Mouse (Mus musculus) forebrain, embryonic 12.5 days (tissue): ENCODE measurements around the gene Zfp385a. TPM values are rescaled to one million over a fixed set of nuclear protein-coding genes. Genes with fewer than 3 reads are reported as not detected.

ENCODE experiments used
- ATAC-seq: fragments of 200-750 bp; cut with Nextera tagmentation; 2 replicates; pipeline ENCODE4 v1.8.0; 2017; ENCODE audit warnings: moderate TSS enrichment; ENCODE audit not compliant: low FRiP score
- H3K27ac ChIP-seq: fragments of 300-500 bp; sonication (generic); 2 replicates; pipeline ENCODE4 v1.5.1; 2016; ENCODE audit warnings: mild to moderate bottlenecking
- H3K27me3 ChIP-seq: fragments of 300-500 bp; sonication (generic); 2 replicates; pipeline ENCODE4 v1.6.1; 2016; ENCODE audit warnings: mild to moderate bottlenecking
- H3K36me3 ChIP-seq: fragments of 300-500 bp; sonication (generic); replicated peaks from 2 replicates; pipeline ENCODE4 v1.6.1; 2016; ENCODE audit warnings: mild to moderate bottlenecking
- H3K4me1 ChIP-seq: fragments of 300-500 bp; sonication (generic); 2 replicates; pipeline ENCODE4 v1.6.1; 2016
- H3K4me2 ChIP-seq: fragments of 300-500 bp; sonication (generic); 2 replicates; pipeline ENCODE4 v1.6.1; 2016; ENCODE audit warnings: mild to moderate bottlenecking, moderate library complexity
- H3K4me3 ChIP-seq: fragments of 300-500 bp; sonication (generic); replicated peaks from 2 replicates; pipeline ENCODE4 v1.5.1; 2016; ENCODE audit warnings: mild to moderate bottlenecking
- H3K9ac ChIP-seq: fragments of 300-500 bp; sonication (generic); 2 replicates; pipeline ENCODE4 v1.6.1; 2016; ENCODE audit warnings: mild to moderate bottlenecking
- H3K9me3 ChIP-seq: fragments of 300-500 bp; sonication (generic); 2 replicates; pipeline ENCODE4 v1.6.1; 2016
- WGBS: fragments of 180-500 bp; shearing (Covaris S2); methylation state at CpG from one replicate; pipeline ENCODE4 v1.1.7; 2016; 5-methylcytosine and 5-hydroxymethylcytosine counted together
- polyA plus RNA-seq: library from polyadenylated mRNA; unstranded; fragments of >200 nt; fragmentation: Nextera tagmentation; extraction: Ambion mirVana; gene quantifications from 2 replicates; pipeline ENCODE4 v1.2.1, GENCODE M21; 2016

Zfp385a gene
- polyA plus RNA-seq, 1 experiment from 2014 or later, result 16.1 TPM

GRCm38 (mm10) chr15:103301547-103302340, 38.1 kb downstream of the Zfp385a start:
- Histone ChIP-seq H3K27ac (peak overlapping the region; percentile 99), H3K9ac (peak overlapping the region; percentile 48; the same call in 1 of the 2 replicates), H3K9me3 (no peaks in the 10 kb centered on the region), H3K4me3 (no peak overlapping the region), H3K4me1 (peaks cover 92% of the 10 kb centered on the region), H3K4me2 (peak overlapping the region; percentile 50; the same call in 1 of the 2 replicates), H3K27me3 (no peaks in the 10 kb centered on the region), H3K36me3 (peaks cover 11% of the 10 kb centered on the region; the same call in 1 of the 2 replicates)
- ATAC-seq, result no peak
- 25% methylated on average over 5 of the region's 5 CpGs for WGBS

- Histone ChIP-seq H3K4me1 (peaks cover 94% of the 10 kb centered on the region), H3K36me3 (peaks cover 11% of the 10 kb centered on the region; the same call in 1 of the 2 replicates), H3K4me2 (peak overlapping the region; percentile 50), H3K27ac (peak overlapping the region; percentile 99), H3K9ac (peak overlapping the region; percentile 48), H3K9me3 (no peaks in the 10 kb centered on the region), H3K4me3 (no peak overlapping the region), H3K27me3 (no peaks in the 10 kb centered on the region)
- WGBS, result 30% methylated on average over 2 of the region's 2 CpGs
- no peak for ATAC-seq
Observed at GRCm38 (mm10) chr15:103301046-103301445, 38.8 kb downstream of the Zfp385a start.

- peak; percentile 12; the same call in 1 of the 2 replicates for ATAC-seq
Observed at GRCm38 (mm10) chr15:103300560-103300959, 39.3 kb downstream of the Zfp385a start.

GRCm38 (mm10) chr15:103300067-103300471, 39.8 kb downstream of the Zfp385a start:
- Histone ChIP-seq H3K9me3 (no peaks in the 10 kb centered on the region), H3K4me3 (peak overlapping the region; percentile 26), H3K36me3 (peaks cover 11% of the 10 kb centered on the region; the same call in 1 of the 2 replicates), H3K4me1 (peaks cover 96% of the 10 kb centered on the region), H3K27ac (peak overlapping the region; percentile 99), H3K27me3 (no peaks in the 10 kb centered on the region), H3K4me2 (peak overlapping the region; percentile 50), H3K9ac (peak overlapping the region; percentile 48)
- WGBS, result 2% methylated on average over 18 of the region's 18 CpGs
- ATAC-seq, result peak; percentile 80

More at GRCm38 (mm10) chr15:103300560-103300959, 39.3 kb downstream of the Zfp385a start:
- H3K4me1 ChIP-seq, result peaks cover 94% of the 10 kb centered on the region
- no peaks in the 10 kb centered on the region for H3K9me3 ChIP-seq
- H3K27ac ChIP-seq, result peak overlapping the region; percentile 99
- peak overlapping the region; percentile 50 for H3K4me2 ChIP-seq
- H3K4me3 ChIP-seq, result peak overlapping the region; percentile 26; the same call in 1 of the 2 replicates
- H3K36me3 ChIP-seq, result peaks cover 11% of the 10 kb centered on the region; the same call in 1 of the 2 replicates
- no peaks in the 10 kb centered on the region for H3K27me3 ChIP-seq
- WGBS, result 3% methylated on average over 2 of the region's 2 CpGs
- peak overlapping the region; percentile 48 for H3K9ac ChIP-seq

GRCm38 (mm10) chr15:103299644-103300043, 40.2 kb downstream of the Zfp385a start:
- peak; percentile 7; the same call in 1 of the 2 replicates for ATAC-seq
- WGBS, result 15% methylated on average over 8 of the region's 8 CpGs

GRCm38 (mm10) chr15:103298861-103299616, 40.9 kb downstream of the Zfp385a start:
- no peaks in the 10 kb centered on the region for H3K27me3 ChIP-seq
- no peaks in the 10 kb centered on the region for H3K9me3 ChIP-seq
- H3K4me2 ChIP-seq, result peak overlapping the region; percentile 50
- H3K9ac ChIP-seq, result peak overlapping the region; percentile 48
- peaks cover 14% of the 10 kb centered on the region; the same call in 1 of the 2 replicates for H3K36me3 ChIP-seq
- H3K4me1 ChIP-seq, result peaks cover 88% of the 10 kb centered on the region
- peak overlapping the region; percentile 26; the same call in 1 of the 2 replicates for H3K4me3 ChIP-seq
- peak overlapping the region; percentile 99 for H3K27ac ChIP-seq
- 55% methylated on average over 5 of the region's 5 CpGs for WGBS
- no peak for ATAC-seq

More at GRCm38 (mm10) chr15:103299644-103300043, 40.2 kb downstream of the Zfp385a start:
- H3K4me1 ChIP-seq, result peaks cover 94% of the 10 kb centered on the region
- H3K4me3 ChIP-seq, result peak overlapping the region; percentile 26
- H3K9ac ChIP-seq, result peak overlapping the region; percentile 48
- H3K27me3 ChIP-seq, result no peaks in the 10 kb centered on the region
- H3K4me2 ChIP-seq, result peak overlapping the region; percentile 50
- H3K36me3 ChIP-seq, result peaks cover 11% of the 10 kb centered on the region; the same call in 1 of the 2 replicates
- no peaks in the 10 kb centered on the region for H3K9me3 ChIP-seq
- peak overlapping the region; percentile 99 for H3K27ac ChIP-seq

- Histone ChIP-seq H3K9me3 (no peaks in the 10 kb centered on the region), H3K4me1 (peaks cover 78% of the 10 kb centered on the region), H3K36me3 (peaks cover 22% of the 10 kb centered on the region; the same call in 1 of the 2 replicates), H3K27ac (peak overlapping the region; percentile 99), H3K9ac (peak overlapping the region; percentile 38; the same call in 1 of the 2 replicates), H3K4me2 (no peak overlapping the region), H3K27me3 (no peaks in the 10 kb centered on the region), H3K4me3 (no peak overlapping the region)
- 57% methylated on average over 3 of the region's 3 CpGs for WGBS
- no peak for ATAC-seq
Observed at GRCm38 (mm10) chr15:103298026-103298425, 41.9 kb downstream of the Zfp385a start.

- H3K4me2 ChIP-seq, result 0 out of 2 replicates have a peak overlapping the region, but pooled peaks have one; percentile 2
- H3K27me3 ChIP-seq, result no peaks in the 10 kb centered on the region
- WGBS, result 52% methylated on average over 6 of the region's 6 CpGs
- ATAC-seq, result no peak
- no peak overlapping the region for H3K4me3 ChIP-seq
- peaks cover 71% of the 10 kb centered on the region for H3K4me1 ChIP-seq
- peak overlapping the region; percentile 99 for H3K27ac ChIP-seq
- H3K9ac ChIP-seq, result peak overlapping the region; percentile 38; the same call in 1 of the 2 replicates
- H3K36me3 ChIP-seq, result peaks cover 29% of the 10 kb centered on the region
- no peaks in the 10 kb centered on the region for H3K9me3 ChIP-seq
Observed at GRCm38 (mm10) chr15:103297313-103297712, 42.6 kb downstream of the Zfp385a start.

GRCm38 (mm10) chr15:103295851-103296250, 44.0 kb downstream of the Zfp385a start:
- WGBS, result 6% methylated on average over 5 of the region's 5 CpGs
- H3K27me3 ChIP-seq, result no peaks in the 10 kb centered on the region
- no peak overlapping the region for H3K4me2 ChIP-seq
- peaks cover 56% of the 10 kb centered on the region for H3K4me1 ChIP-seq
- no peaks in the 10 kb centered on the region for H3K9me3 ChIP-seq
- H3K36me3 ChIP-seq, result peaks cover 41% of the 10 kb centered on the region
- no peak for ATAC-seq
- H3K27ac ChIP-seq, result peak overlapping the region; percentile 99
- H3K9ac ChIP-seq, result peak overlapping the region; percentile 42
- no peak overlapping the region for H3K4me3 ChIP-seq

GRCm38 (mm10) chr15:103294649-103295048, 45.2 kb downstream of the Zfp385a start:
- peaks cover 44% of the 10 kb centered on the region for H3K4me1 ChIP-seq
- WGBS, result 75% methylated on average over 2 of the region's 2 CpGs

GRCm38 (mm10) chr15:103293375-103293774, 46.5 kb downstream of the Zfp385a start:
- Histone ChIP-seq H3K4me2 (no peak overlapping the region), H3K27ac (no peak overlapping the region), H3K4me3 (no peak overlapping the region), H3K4me1 (peaks cover 35% of the 10 kb centered on the region), H3K9ac (no peak overlapping the region), H3K36me3 (peaks cover 51% of the 10 kb centered on the region), H3K9me3 (no peaks in the 10 kb centered on the region), H3K27me3 (no peaks in the 10 kb centered on the region)
- no peak for ATAC-seq
- 100% methylated on average over 2 of the region's 2 CpGs for WGBS

More at GRCm38 (mm10) chr15:103294649-103295048, 45.2 kb downstream of the Zfp385a start:
- Histone ChIP-seq H3K4me2 (no peak overlapping the region), H3K27ac (no peak overlapping the region), H3K27me3 (no peaks in the 10 kb centered on the region), H3K9ac (no peak overlapping the region), H3K4me3 (no peak overlapping the region), H3K36me3 (peaks cover 51% of the 10 kb centered on the region), H3K9me3 (no peaks in the 10 kb centered on the region)
- ATAC-seq, result no peak
